Mouse (Mus musculus) brain, embryonic 14.5 days (tissue): ENCODE results near the gene Idh3a.

Source experiments
- CTCF ChIP-seq: fragments of 200-500 bp; IDR thresholded peaks from 2 replicates; pipeline ENCODE4 v1.5.1; 2012; ENCODE audit warnings: inconsistent platforms, mild to moderate bottlenecking, moderate library complexity, borderline replicate concordance; ENCODE audit not compliant: insufficient read depth, insufficient read length; ENCODE audit errors: extremely low read depth
- POLR2A ChIP-seq: fragments of 200-500 bp; IDR thresholded peaks from 2 replicates; pipeline ENCODE4 v1.6.1; 2012; ENCODE audit warnings: mild to moderate bottlenecking, inconsistent platforms, borderline replicate concordance; ENCODE audit not compliant: poor library complexity, insufficient read depth, insufficient read length, severe bottlenecking; ENCODE audit errors: extremely low read depth

- TF ChIP-seq CTCF: no peak
- TF ChIP-seq POLR2A: no peak
These were observed 47.9 kb upstream of the Idh3a start for GRCm38 (mm10) chr9:54538244-54538643.
